ENCODE assay signal across 9 mouse cellular contexts in the genomic region with DNA sequence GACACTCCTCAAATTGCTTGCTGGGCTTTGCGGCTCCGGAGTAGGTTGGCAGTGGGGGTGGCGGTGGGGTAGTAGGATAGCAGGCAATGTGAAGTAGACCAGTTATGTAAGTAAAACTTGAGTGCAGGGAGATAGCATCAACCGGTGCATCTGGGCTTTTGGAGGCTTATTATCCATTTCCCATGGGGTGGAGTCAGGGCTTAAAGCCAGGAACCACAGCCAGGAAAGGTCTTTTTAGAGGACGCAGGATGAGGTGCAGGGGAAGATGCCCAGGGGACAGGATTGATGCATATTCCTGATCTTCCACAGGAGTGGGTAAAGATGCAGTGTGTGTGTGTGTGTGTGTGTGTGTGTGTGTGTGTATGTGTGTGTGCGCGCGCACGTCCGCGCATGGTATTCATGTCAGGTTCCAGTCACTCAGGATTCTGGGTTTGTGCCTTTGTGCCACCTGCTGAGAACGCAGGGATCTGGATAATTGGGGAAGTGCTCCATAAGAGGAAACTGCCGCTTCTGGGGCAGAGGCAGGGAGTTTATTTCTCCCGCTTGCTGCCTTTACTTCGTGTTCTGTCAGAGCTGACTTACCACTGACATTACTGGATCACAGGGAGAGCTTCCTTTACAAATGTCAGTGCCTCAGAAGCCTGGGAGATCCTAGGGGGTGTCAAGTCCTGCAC. TPM values are rescaled to one million over a fixed set of nuclear protein-coding genes. Genes with fewer than 3 reads are reported as not detected.
DNase-seq lines count a peak whose midpoint lies in the region; ATAC-seq lines count a peak whose summit lies in the region.
"Had no signal": no experiment of that assay in that cellular context is flagged by ENCODE, and none has a peak within 500 bp of the region (broad histone marks: within the 10 kb centered on the region; RNA-seq: fewer than 3 reads in every experiment).

No protein-coding gene starts in this region.

- ATAC-seq in megakaryocyte progenitor cell, adult 5-6 weeks (replicated peaks; ENCODE audit: poor library complexity): peak; percentile 41

- DNase-seq in frontal cortex, postnatal 36 days (ENCODE audit: low spot score in 2 of 2): peak; percentile 14 to 22
- no peak for DNase-seq in frontal cortex, postnatal 10 days (ENCODE audit: low spot score in 2 of 2)
- peak; percentile 12 for DNase-seq in retina, postnatal 1 day
- no peak for DNase-seq in retina, embryonic 14.5 days (ENCODE audit: low spot score)
- DNase-seq in gastrocnemius, postnatal 25 days: peak; percentile 57
- DNase-seq in urinary bladder, adult 2 months (ENCODE audit: low spot score): no peak
- DNase-seq in neural tube, embryonic 10.5 days (ENCODE audit: extremely low spot score, low spot score): no peak

RNA-seq across cellular contexts. Expression of gene Timeless, which starts 6.1 kb away (rescaled TPM):
- 1 to 10 TPM; 2.0 to 3.5 TPM for total RNA-seq in gastrocnemius, postnatal 25 days (2021)
- 23.7 and 33.8 TPM in 2 replicates for total RNA-seq in megakaryocyte progenitor cell, adult 5-6 weeks (2015)
- 70.4 and 86.5 TPM in 2 replicates for total RNA-seq in megakaryocyte progenitor cell, adult 5-6 weeks (2017)
- polyA plus RNA-seq in urinary bladder, adult 2 months (2012; rRNA removed): 6.4 and 6.7 TPM in 2 replicates

RNA-seq across cellular contexts. Expression of gene Mip, which starts 12.3 kb away (rescaled TPM):
- total RNA-seq in gastrocnemius, postnatal 25 days (2021): under 1 TPM in 1 of 2 experiments, not detected in 1; 0.13 TPM
- 0.22 and 0.32 TPM in 2 replicates for total RNA-seq in megakaryocyte progenitor cell, adult 5-6 weeks (2015)
- total RNA-seq in megakaryocyte progenitor cell, adult 5-6 weeks (2017): 0.10 and 0.29 TPM in 2 replicates
- polyA plus RNA-seq in urinary bladder, adult 2 months (2012; rRNA removed): not detected in 2 replicates
- polyA plus RNA-seq: stomach, embryonic 15.5 days had no signal

RNA-seq across cellular contexts. Expression of gene Apon, which starts 16.0 kb away (rescaled TPM):
- total RNA-seq in gastrocnemius, postnatal 25 days (2021): not detected
- 0.10 TPM in 1 of 2 replicates, not detected in the other for total RNA-seq in megakaryocyte progenitor cell, adult 5-6 weeks (2015)
- total RNA-seq in megakaryocyte progenitor cell, adult 5-6 weeks (2017): 0.08 and 0.20 TPM in 2 replicates
- polyA plus RNA-seq in urinary bladder, adult 2 months (2012; rRNA removed): 0.03 TPM in 1 of 2 replicates, not detected in the other

RNA-seq across cellular contexts. Expression of gene Spryd4, which starts 26.3 kb away (rescaled TPM):
- total RNA-seq in gastrocnemius, postnatal 25 days (2021): 10 to 100 TPM; 31.0 to 35.6 TPM
- total RNA-seq in megakaryocyte progenitor cell, adult 5-6 weeks (2015): 16.1 and 20.4 TPM in 2 replicates
- 15.6 and 20.0 TPM in 2 replicates for total RNA-seq in megakaryocyte progenitor cell, adult 5-6 weeks (2017)
- polyA plus RNA-seq in urinary bladder, adult 2 months (2012; rRNA removed): 12.1 and 14.4 TPM in 2 replicates

RNA-seq across cellular contexts. Expression of gene Apof, which starts 30.5 kb away (rescaled TPM):
- not detected for total RNA-seq in gastrocnemius, postnatal 25 days (2021)
- total RNA-seq in megakaryocyte progenitor cell, adult 5-6 weeks (2015): not detected in 2 replicates
- total RNA-seq in megakaryocyte progenitor cell, adult 5-6 weeks (2017): not detected in 2 replicates
- 0.25 TPM in 2 replicates for polyA plus RNA-seq in urinary bladder, adult 2 months (2012; rRNA removed)

Comparison
In these comparisons a context has a peak if more than half of its experiments do, and no peak if none do; other contexts are left out.
1. DNase-seq: peak in frontal cortex, postnatal 36 days (2 of 2), retina, postnatal 1 day (single experiment) and gastrocnemius, postnatal 25 days (single experiment); none in frontal cortex, postnatal 10 days (0 of 2), retina, embryonic 14.5 days (single experiment), urinary bladder, adult 2 months (single experiment) and neural tube, embryonic 10.5 days (single experiment).
2. RNA of gene Timeless, which starts 6.1 kb away (total RNA-seq): 23.7 to 86.5 TPM in megakaryocyte progenitor cell, adult 5-6 weeks; 2.0 to 3.5 TPM in gastrocnemius, postnatal 25 days; every median in the first group is over 4 times any median in the second.